Mouse (Mus musculus) colon, adult 2 months (tissue): ENCODE results near the gene Ferd3l. TPM values are rescaled to one million over a fixed set of nuclear protein-coding genes. Genes with fewer than 3 reads are reported as not detected.

Source experiments
- polyA plus RNA-seq: library from polyadenylated mRNA; depleted of rRNA; stranded (reverse); fragments of >200 nt; gene quantifications from 2 replicates; pipeline ENCODE4 v1.2.3, GENCODE M21; 2012; rRNA removed

The Ferd3l gene
- not detected in 2 replicates for polyA plus RNA-seq

GRCm38 (mm10) chr12:33928331-33929192 lies at the start of gene Ferd3l:
TSS of gene Ferd3l (plus strand) at chr12:33928425.

GRCm38 (mm10) chr12:33957400-33958240 lies 29.4 kb downstream of the Ferd3l start, which contains the start of gene Twist1:
TSS of gene Twist1 (plus strand) at chr12:33957671.

Other genes with a start within 250 kb of the Ferd3l start
- 10.8 and 11.2 TPM in 2 replicates for gene Twist1, start 29.2 kb downstream of the Ferd3l start, polyA plus RNA-seq